Mouse (Mus musculus) G1E (cell line): ENCODE measurements at regions not wholly inside any gene's neighbourhood (a gene's known extent, or its start where the extent isn't known, plus 50 kb on each side); places are given as distances from the start of the nearest gene placed in this dataset.

Experiments
- ATAC-seq: 2 replicates; pipeline ENCODE4 v1.8.0; 2016; ENCODE audit warnings: mild to moderate bottlenecking; ENCODE audit not compliant: insufficient number of reproducible peaks, poor library complexity, low FRiP score, severe bottlenecking; ENCODE audit errors: extremely low read depth
- DNase-seq: peaks from one replicate; pipeline ENCODE4 v3.0.0; 2012; ENCODE audit warnings: low spot score
- H3K27me3 ChIP-seq: 2 replicates; pipeline ENCODE4 v1.6.1; 2012; ENCODE audit warnings: mild to moderate bottlenecking, low read length, inconsistent platforms; ENCODE audit not compliant: insufficient read depth
- H3K36me3 ChIP-seq: replicated peaks from 2 replicates; pipeline ENCODE3; 2012; ENCODE audit warnings: mild to moderate bottlenecking, inconsistent platforms
- H3K4me1 ChIP-seq: 2 replicates; pipeline ENCODE4 v1.6.1; 2012; ENCODE audit warnings: low read depth, low read length, inconsistent platforms, mixed read lengths; ENCODE audit not compliant: insufficient read depth
- H3K4me3 ChIP-seq: 2 replicates; pipeline ENCODE4 v1.5.1; 2012; ENCODE audit warnings: low read depth, mild to moderate bottlenecking, inconsistent platforms, low read length, moderate library complexity, mixed read lengths
- H3K9me3 ChIP-seq: replicated peaks from 2 replicates; pipeline ENCODE4 v1.6.1; 2012; ENCODE audit warnings: inconsistent platforms
- CTCF ChIP-seq: IDR thresholded peaks from 2 replicates; pipeline ENCODE4 v1.5.1; 2012; ENCODE audit warnings: low read depth, low read length, inconsistent platforms, mixed read lengths
- GATA1 ChIP-seq: IDR thresholded peaks from 2 replicates; pipeline ENCODE4 v1.6.1; 2012; ENCODE audit warnings: borderline replicate concordance, low read length, inconsistent platforms, mixed read lengths
- GATA2 ChIP-seq: IDR thresholded peaks from 2 replicates; pipeline ENCODE4 v1.6.1; 2012; ENCODE audit warnings: low read depth, low read length, inconsistent platforms, borderline replicate concordance
- POLR2AphosphoS5 ChIP-seq: IDR thresholded peaks from 2 replicates; pipeline ENCODE4 v1.6.1; 2012; ENCODE audit warnings: low read depth, low read length, inconsistent platforms; ENCODE audit not compliant: insufficient replicate concordance
- TAL1 ChIP-seq: conservative IDR thresholded peaks from 2 replicates; pipeline ENCODE4 v1.6.1; 2012; ENCODE audit warnings: low read depth, low read length, inconsistent platforms, mixed read lengths

- no peaks in the 10 kb centered on the region for H3K27me3 ChIP-seq
- no peaks in the 10 kb centered on the region for H3K9me3 ChIP-seq
- H3K36me3 ChIP-seq: no peaks in the 10 kb centered on the region
- peaks cover 56% of the 10 kb centered on the region for H3K4me1 ChIP-seq
- ATAC-seq: no peak
- no peak for DNase-seq
- TF ChIP-seq GATA1: no peak
- no peak for TF ChIP-seq GATA2
- TF ChIP-seq POLR2AphosphoS5: no peak
- TF ChIP-seq CTCF: no peak
- H3K4me3 ChIP-seq: no peak overlapping the region
These were observed 100.0 kb upstream of the Ttc29 start for GRCm38 (mm10) chr8:78113105-78113504.

DNA sequence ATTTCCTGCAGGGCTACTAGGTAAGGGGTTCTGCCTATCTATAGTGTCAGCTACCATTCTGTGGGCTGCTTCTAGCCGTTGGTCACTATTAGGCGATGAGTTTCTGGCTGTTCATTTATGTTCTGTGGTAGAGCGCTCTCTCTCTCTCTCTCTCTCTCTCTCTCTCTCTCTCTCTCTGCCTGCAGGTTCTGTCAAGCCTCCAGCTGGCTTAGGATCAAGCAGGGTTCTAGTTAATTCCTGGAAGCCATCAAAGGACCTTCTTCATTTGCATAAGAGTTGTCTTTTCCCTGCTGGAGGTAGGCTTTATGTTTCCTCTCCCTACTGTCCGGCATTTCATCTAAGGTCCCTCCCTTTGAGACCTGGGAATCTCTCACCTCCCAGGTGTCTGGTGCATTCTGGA lies 98.6 kb upstream of the Ttc29 start:
- H3K4me1 ChIP-seq: peaks cover 62% of the 10 kb centered on the region
- H3K27me3 ChIP-seq: no peaks in the 10 kb centered on the region
- H3K9me3 ChIP-seq: no peaks in the 10 kb centered on the region
- no peak overlapping the region for H3K4me3 ChIP-seq
- no peak for DNase-seq
- ATAC-seq: no peak
- TF ChIP-seq POLR2AphosphoS5 (no peak), CTCF (no peak), TAL1 (no peak), GATA1 (no peak), GATA2 (no peak)
- H3K36me3 ChIP-seq: no peaks in the 10 kb centered on the region

- Histone ChIP-seq H3K4me1 (peaks cover 61% of the 10 kb centered on the region), H3K9me3 (no peaks in the 10 kb centered on the region), H3K36me3 (no peaks in the 10 kb centered on the region), H3K27me3 (no peaks in the 10 kb centered on the region), H3K4me3 (no peak overlapping the region)
- no peak for TF ChIP-seq GATA2
- TF ChIP-seq CTCF: no peak
- no peak for TF ChIP-seq TAL1
- no peak for TF ChIP-seq GATA1
- DNase-seq (no peak), ATAC-seq (no peak)
These were observed 95.9 kb upstream of the Ttc29 start for GRCm38 (mm10) chr8:78117191-78117590.

DNA sequence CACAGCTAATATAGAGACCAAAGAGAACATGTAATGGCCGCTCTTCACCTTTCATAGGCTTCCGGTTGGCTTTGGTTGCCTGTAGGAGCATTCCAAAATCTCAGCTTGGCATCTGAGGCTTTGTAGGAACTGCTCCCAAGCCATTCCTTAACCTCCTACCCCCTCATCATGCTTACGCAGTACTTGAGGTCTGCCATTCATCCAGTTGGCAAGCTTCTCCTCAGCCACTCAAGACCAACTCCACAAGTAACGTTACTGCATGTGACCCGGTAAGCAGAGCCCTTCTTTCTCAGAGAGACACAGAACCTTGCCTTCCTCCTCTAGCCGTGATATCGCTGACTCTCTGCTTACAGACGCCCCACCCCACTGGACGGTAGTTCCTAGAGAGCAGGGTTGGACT lies 94.6 kb upstream of the Ttc29 start:
- H3K4me3 ChIP-seq: no peak overlapping the region
- ATAC-seq: no peak
- DNase-seq: no peak
- H3K27me3 ChIP-seq: no peaks in the 10 kb centered on the region
- no peaks in the 10 kb centered on the region for H3K36me3 ChIP-seq
- no peaks in the 10 kb centered on the region for H3K9me3 ChIP-seq
- TF ChIP-seq GATA1 (no peak), TAL1 (no peak), GATA2 (no peak), POLR2AphosphoS5 (no peak)
- peaks cover 56% of the 10 kb centered on the region for H3K4me1 ChIP-seq

DNA sequence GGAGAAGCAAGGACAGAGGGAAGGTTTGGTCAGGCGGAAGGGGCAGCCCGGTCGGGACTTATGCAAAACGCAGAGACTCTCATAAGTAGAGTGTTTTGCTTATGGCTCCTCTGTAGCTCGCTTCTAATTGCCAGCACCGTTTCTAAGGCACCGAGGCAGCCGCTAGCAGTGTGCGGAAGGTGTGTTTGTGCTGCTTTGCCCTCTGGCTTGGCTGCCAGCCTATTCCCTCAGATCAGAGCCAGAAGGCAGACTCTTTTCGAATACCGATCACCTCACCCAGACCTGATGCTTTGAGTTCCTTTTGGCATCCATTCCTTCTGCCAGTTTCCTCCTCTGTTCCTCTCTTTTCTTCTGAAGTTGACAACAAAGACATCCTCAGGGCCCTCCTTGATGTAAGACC lies 93.4 kb upstream of the Ttc29 start:
- DNase-seq (no peak), ATAC-seq (no peak)
- no peaks in the 10 kb centered on the region for H3K36me3 ChIP-seq
- TF ChIP-seq TAL1 (no peak), GATA1 (no peak), GATA2 (no peak), CTCF (no peak), POLR2AphosphoS5 (no peak)
- peaks cover 57% of the 10 kb centered on the region for H3K4me1 ChIP-seq
- H3K4me3 ChIP-seq: no peak overlapping the region
- H3K27me3 ChIP-seq: no peaks in the 10 kb centered on the region
- no peaks in the 10 kb centered on the region for H3K9me3 ChIP-seq

DNA sequence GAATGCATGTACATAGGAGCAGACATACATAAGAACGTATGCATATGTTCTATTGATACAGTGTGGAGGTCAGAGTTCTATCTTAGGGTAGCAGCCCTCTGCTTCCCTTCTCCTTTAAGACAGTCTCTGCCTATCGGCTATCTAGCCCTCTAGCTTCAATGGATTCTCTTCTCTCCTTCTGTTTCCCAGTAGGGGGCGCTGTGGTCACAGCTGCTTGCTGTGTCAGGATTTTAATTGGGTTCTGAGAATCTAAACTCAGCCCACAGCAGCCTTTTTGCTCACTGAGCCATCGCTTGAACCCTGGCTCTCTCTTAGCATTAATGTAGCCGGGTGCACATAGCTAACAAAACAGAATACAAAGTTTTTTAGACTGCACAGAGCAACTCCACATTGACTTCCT lies 88.8 kb upstream of the Ttc29 start:
- Histone ChIP-seq H3K9me3 (no peaks in the 10 kb centered on the region), H3K27me3 (no peaks in the 10 kb centered on the region), H3K36me3 (no peaks in the 10 kb centered on the region), H3K4me1 (peaks cover 45% of the 10 kb centered on the region), H3K4me3 (no peak overlapping the region)
- ATAC-seq (peak; percentile 15; the same call in 1 of the 2 replicates), DNase-seq (peak; percentile 15)
- TF ChIP-seq CTCF: peak; percentile 64; the same call in 1 of the 2 replicates
- no peak for TF ChIP-seq GATA1

- H3K9me3 ChIP-seq: no peaks in the 10 kb centered on the region
- TF ChIP-seq CTCF: 0 out of 2 replicates have a peak, but pooled peaks have one; percentile 36
- TF ChIP-seq POLR2AphosphoS5: no peak
- no peak for TF ChIP-seq GATA2
- no peaks in the 10 kb centered on the region for H3K36me3 ChIP-seq
- ATAC-seq: peak; percentile 68; the same call in 1 of the 2 replicates
- peaks cover 51% of the 10 kb centered on the region for H3K4me1 ChIP-seq
- H3K4me3 ChIP-seq: no peak overlapping the region
- H3K27me3 ChIP-seq: no peaks in the 10 kb centered on the region
- DNase-seq: peak; percentile 54
These were observed 85.2 kb upstream of the Ttc29 start for GRCm38 (mm10) chr8:78127852-78128251.
